Mouse (Mus musculus) thymus, postnatal 4 days (tissue): ENCODE data around the gene Hoxd8.

Experiments used
- DNase-seq: peaks from one replicate; pipeline ENCODE4 v3.0.0; 2021

Gene Hoxd8

GRCm38 (mm10) chr2:74735851-74736687 is 31.7 kb downstream of the Hoxd8 start:
- no peak for DNase-seq

DNA sequence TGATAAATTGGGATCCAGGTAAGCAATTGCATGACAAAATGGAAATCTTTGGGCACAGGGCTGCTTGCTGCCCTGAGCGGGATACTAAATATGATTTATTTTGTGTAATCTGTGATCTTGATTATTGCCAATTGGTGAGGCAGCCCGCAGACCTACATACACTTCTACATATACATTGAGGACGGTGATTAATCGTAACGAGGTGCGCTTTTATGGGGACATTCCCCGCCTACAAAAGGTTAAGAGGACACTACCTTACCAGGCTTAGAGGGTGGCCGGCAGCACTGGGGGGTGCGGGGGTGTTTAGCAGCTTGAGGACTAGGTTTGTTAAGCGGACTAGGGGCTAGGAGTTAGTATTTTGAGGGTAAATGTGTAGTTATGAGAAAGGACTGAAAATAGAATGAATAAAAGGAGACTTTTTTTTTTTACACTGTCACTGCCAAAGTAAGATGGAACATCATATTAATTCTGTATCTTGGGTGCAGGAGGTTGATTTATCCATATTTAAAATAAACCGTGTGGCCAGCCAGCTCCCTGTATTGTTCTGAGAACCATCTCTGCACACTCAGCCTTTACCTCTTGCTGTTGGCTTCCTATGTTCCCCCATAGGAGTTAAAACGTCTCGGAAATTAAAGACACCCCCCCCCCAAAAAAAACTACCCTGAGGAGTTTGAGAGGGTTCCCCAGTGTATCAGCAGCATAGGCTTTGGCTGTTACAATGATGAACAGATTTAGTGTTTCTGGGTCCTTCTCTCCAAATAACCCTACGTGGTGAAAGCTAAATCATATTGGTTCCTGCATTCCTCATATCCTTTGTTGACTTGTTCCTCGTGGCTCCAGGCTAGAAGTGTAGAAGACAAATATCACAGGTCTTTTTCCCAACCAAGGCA is 32.5 kb downstream of the Hoxd8 start:
- no peak for DNase-seq

- no peak for DNase-seq
These were observed 33.2 kb downstream of the Hoxd8 start for GRCm38 (mm10) chr2:74737578-74738070.

DNA sequence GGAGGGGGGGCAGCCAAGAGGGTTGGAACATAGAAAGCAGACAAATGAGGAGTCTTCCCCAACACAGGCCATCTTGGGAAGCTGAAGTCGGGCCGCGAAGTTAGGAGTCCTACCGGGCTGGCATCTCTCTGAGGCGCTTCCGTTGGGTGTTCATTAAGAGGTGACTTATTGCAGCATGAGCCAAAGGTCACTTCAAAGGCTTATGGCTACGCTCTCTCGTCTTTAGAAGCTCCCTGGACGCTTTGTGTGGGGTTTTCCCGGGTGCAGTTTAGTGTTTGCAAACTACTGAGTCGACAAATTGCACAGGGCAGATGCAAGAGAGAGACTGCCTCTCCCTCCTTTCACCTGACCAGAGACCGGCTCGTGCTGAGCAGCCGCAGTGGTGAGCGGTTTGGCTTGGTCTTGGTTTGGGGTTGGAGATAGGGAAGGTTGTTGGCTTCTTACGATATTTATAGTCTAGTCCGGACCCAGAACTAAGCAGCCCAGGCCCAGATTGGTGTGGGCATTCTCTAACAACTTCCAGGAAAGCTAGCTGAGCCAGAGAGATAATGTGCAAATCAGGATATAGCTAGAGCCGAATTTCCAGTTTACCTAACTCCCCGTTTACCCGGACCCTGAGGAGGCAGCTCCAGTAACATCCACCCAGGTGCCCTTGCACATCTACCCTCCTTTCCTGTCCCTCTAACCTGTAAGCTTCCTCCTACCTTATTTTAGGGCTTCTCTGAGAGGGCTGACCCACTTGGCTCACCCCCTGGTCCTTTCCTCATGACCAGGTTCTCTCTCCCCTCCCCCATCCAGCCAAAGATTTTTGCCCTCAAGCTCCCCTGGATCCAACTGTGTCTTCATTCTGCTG is 34.4 kb downstream of the Hoxd8 start:
- no peak for DNase-seq

DNA sequence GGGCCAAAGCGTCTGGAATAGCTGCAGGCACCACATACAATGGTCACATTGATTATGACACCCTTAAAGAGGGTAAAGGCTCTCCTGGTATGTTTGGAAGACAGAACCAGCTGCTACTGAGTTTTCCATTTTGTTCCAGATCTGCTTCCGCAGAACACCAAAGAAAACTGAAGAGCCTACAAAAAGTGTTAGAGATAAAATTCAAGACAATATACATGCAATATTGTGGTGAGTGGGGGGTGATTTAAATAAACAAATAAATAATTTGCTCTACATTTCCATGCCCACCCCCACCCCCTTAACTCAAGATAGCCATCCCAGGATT is 35.0 kb downstream of the Hoxd8 start:
- DNase-seq = no peak

GRCm38 (mm10) chr2:74739869-74740268 is 35.5 kb downstream of the Hoxd8 start:
- DNase-seq = no peak

- DNase-seq = no peak
These were observed 36.1 kb downstream of the Hoxd8 start for GRCm38 (mm10) chr2:74740311-74741091.

- DNase-seq = no peak
These were observed 37.0 kb downstream of the Hoxd8 start for GRCm38 (mm10) chr2:74741252-74741978.

DNA sequence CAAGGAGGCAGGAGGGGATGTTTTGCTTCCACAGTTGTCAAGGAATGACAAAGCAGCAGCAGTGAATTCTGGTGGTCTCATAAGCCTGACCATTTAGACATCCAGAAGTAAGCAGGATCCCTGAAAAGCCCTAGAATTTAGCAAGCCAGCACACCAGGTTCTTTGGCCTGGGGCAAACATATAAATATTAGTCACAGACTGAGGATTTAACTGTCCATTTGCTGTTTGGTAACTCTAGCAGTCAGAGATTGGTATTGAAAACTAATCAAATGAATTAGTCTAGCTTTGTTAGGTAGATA is 37.5 kb downstream of the Hoxd8 start:
- DNase-seq = no peak

- DNase-seq = no peak
These were observed 41.3 kb downstream of the Hoxd8 start for GRCm38 (mm10) chr2:74745540-74746297.

- DNase-seq = no peak
These were observed 42.0 kb downstream of the Hoxd8 start for GRCm38 (mm10) chr2:74746298-74746921.

GRCm38 (mm10) chr2:74747006-74747405 is 42.6 kb downstream of the Hoxd8 start:
- no peak for DNase-seq

DNA sequence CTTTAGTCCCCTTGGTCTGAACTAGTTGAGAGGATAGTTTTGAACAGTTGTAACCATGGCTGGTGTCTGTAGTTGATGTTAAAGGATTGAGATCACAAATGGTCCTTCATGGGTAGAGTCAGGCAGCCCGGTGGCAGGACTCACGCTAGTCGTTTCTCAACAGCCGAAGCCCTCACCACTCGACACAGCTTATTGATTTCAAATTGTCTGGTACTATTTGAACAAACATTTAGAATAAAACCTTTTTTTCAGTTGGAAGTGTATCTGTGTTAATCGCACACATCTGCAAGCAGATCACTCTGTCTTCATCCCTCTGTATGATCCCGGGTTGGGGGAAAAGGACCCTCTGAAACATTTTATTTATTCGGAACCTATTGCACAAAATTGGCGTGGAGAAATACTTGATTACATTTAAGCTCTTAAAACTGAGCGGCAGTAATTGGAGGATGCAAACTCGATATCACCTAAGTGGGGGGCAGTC is 43.3 kb downstream of the Hoxd8 start:
- no peak for DNase-seq

GRCm38 (mm10) chr2:74748436-74748995 is 44.1 kb downstream of the Hoxd8 start:
- DNase-seq = no peak

DNA sequence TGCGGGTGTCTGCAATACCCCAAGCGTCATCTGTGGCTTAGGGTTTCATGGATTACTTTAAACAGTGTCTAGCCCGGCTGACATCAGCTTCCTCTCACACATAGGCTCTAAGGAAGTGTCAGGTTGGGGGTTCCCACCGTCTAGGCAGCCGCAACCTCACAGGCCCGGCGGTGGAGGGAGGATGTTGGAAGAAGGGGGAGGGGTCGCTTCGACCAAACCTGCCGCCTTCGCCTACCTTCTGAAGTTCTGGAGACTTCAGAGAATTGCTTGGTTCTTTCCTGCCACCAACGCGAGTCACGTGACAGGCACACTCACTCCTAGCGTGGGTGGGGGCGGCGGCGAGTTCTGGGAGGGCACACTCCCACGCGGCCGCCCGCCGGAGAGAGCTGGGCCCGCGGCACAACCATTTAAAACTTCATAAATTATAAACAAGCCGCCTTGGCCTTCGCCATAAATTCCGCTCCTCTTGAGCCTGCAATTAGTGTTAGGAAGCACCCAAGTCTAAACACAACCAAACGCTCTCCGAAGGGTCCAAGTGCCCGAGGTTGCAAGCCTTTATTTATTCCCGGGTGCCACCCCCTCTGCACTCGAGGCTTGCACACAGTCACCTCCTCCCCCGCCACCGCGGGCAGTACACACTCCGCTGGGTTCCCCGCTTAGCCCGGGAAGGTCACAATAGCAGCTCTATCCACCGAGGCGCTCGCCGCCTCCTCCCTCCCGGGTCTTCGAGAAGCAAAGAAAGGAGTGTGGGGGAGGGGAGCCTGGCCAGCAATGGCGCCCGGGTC is 45.1 kb downstream of the Hoxd8 start:
- peak; percentile 51 for DNase-seq

- no peak for DNase-seq
These were observed 46.4 kb downstream of the Hoxd8 start for GRCm38 (mm10) chr2:74750731-74751250.

DNA sequence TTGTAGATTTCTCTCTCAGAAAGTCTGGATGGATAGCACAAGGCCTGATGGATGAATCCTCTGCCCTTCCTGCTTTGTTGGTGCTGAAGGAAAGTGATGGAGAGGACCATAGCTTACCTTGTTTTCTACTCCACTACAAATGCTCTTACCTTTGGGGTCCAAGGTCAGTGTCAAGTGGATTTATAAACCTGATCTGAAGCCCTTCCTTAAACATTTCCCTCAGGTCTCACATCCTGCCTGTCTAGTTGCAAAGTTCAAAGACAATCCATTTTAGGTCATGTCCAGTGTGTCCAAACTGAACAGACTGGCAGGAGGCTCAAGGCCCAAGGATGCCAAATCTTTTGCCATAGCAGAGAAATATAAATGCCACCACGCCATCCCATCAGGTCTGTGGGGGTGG is 47.4 kb downstream of the Hoxd8 start:
- DNase-seq = no peak

- no peak for DNase-seq
These were observed 48.2 kb downstream of the Hoxd8 start for GRCm38 (mm10) chr2:74752431-74753174.
